Mouse (Mus musculus): ENCODE data around the gene Tmem18.

Tmem18 gene

GRCm38 (mm10) chr12:30584356-30584740 is at the start of gene Tmem18:
TSS of gene Tmem18 (plus strand) at chr12:30584426.
- peak; percentile 84 for DNase-seq (ENCODE audit: low spot score in 2 of 2)

DNA sequence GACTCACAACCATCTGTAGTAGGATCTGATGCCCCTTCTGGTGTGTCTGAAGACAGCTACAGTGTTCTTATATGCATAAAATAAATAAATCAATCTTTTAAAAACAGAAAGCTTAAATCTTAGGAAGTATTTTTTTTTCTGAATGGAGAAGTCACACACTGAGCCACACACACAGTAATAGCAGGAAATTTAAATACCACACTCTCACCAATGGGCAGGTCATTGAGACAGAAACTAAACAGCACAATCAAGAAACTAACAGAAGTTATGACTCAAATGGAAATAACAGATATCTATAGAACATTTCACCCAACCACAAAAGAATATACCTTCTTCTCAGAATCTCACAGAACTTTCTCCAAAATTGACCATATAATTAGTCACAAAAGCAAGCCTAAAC is 26.9 kb upstream of the Tmem18 start:
- no peak for DNase-seq (ENCODE audit: low spot score in 2 of 2)

DNA sequence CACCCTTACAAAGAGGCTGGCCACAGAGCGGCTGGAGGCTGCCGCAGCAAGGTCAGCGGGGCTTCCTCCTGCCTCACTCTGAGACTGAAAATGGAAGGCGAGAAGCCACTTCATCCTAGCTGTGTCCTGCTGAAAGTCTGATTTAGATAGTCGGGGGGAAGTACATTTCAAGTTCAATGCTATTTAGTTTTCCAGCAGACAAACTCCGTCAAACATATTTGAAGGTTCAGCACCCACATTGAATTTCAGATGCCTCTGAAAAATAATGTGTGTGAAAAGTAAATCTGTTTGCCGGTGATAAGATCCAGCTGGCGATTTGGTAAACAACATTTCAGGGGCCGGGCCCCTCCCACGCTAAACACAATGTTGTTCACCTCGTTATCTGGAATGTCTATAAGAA is 22.8 kb upstream of the Tmem18 start:
- DNase-seq (ENCODE audit: low spot score in 2 of 2) = no peak

DNA sequence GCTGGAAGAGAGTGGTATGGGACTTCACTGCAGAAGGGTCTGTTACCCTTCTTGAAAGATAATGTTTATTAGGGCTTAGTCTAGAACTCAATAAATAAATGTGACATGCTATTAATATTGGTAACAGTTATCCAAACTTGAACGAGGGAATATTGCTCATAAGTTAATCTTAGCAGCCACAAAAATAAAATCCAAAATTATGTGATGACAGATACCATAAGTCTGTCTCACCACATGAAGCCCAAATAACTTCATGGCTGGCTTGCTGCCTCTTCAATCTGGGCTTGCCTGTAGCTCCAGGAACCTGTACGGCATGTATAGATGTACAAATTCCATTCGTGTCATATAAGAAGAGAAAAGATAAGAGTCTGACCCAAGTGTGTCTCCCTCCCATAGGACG is 12.2 kb upstream of the Tmem18 start:
- no peak for DNase-seq (ENCODE audit: low spot score in 2 of 2)

- no peak for DNase-seq (ENCODE audit: low spot score in 2 of 2)
Measured at GRCm38 (mm10) chr12:30575952-30576351, 8.3 kb upstream of the Tmem18 start.

DNA sequence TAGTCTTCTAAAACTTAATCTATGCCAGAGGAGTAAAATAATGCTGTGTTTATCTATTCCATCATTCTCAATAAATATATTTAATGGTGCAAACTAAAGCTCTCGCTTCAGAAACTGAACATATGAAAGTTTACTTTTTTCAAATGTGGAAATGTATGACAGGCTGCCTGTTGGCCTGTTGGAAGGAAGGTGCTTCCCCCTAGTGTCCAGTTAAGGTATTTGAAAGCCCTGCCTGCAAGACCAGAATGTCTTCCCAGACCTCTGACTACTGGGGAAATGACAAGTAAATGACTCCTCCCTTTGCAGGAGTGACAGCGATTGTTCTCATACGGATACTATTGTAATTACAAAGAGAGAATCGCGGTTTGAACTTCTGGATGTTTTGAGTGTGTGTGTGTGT is 6.2 kb upstream of the Tmem18 start:
- no peak for DNase-seq (ENCODE audit: low spot score in 2 of 2)

DNA sequence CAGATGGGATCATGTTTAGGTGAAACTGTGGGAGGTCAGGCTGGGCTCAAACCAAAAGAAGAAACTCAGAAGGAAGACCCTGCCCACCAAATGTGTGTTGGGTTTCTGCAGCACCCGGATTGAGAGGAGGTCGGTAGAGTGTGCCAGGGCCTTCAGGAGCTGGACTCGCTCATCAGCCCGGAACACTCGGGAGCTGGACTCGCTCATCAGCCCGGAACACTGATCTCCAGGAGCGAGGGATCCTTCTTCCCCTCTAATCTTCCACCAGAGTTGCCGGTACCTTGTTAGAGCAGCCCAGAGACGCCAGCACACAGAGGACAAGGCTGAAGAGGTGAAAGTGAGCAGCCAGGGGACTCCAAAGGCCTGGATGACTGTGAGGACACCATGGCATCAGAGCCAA is 2.9 kb upstream of the Tmem18 start:
- peak in 1 of 2 experiments; percentile 15 for DNase-seq (ENCODE audit: low spot score in 2 of 2)

- DNase-seq (ENCODE audit: low spot score in 2 of 2) = peak in 1 of 2 experiments; percentile 33
Measured at GRCm38 (mm10) chr12:30583586-30584355, 455 bp upstream of the Tmem18 start.

DNA sequence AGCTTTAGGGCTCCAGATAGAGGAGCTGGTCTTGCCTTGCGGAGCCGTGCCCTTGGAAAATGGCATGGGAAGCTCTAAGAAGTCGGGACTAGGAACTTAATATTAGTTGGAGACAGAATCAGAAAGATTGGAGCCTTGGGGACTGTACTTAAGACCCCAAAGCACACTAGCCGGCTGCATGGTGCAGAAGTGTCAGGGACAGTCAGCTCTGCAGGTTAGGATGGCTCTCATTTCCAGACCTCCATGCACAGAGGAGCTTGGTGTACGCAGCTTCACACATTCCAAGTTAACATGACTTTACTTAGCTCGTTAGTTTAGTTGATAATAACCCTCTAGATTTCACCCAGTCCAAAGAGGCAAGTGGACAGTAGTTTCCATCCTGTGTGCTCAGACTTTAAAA is 637 bp downstream of the Tmem18 start:
- no peak for DNase-seq (ENCODE audit: low spot score in 2 of 2)

GRCm38 (mm10) chr12:30591832-30592231 is 7.6 kb downstream of the Tmem18 start:
- DNase-seq (ENCODE audit: low spot score in 2 of 2) = no peak

GRCm38 (mm10) chr12:30596818-30597407 is 12.7 kb downstream of the Tmem18 start:
- peak in 1 of 2 experiments; percentile 36 for DNase-seq (ENCODE audit: low spot score in 2 of 2)

- no peak for DNase-seq (ENCODE audit: low spot score in 2 of 2)
Measured at GRCm38 (mm10) chr12:30598955-30599354, 14.7 kb downstream of the Tmem18 start.

DNA sequence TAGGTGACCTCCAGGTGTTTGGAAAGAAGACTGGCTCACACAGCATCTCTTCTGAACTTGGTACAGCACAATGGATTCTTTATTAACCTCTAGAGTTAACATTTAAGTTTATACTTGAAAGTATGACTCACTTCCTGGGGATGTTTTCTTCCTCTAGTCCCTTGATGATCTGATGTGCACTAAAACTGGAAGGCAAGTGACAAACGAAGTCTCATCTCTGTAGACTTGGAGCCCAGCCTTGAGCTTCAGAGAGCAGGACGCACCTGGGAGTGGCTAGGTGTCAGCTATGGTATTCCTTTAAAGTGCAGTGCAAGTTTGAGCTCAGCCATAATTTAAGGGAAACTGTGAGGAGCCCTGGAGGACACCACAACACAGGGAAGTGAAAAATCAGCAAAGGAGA is 15.2 kb downstream of the Tmem18 start:
- no peak for DNase-seq (ENCODE audit: low spot score in 2 of 2)

DNA sequence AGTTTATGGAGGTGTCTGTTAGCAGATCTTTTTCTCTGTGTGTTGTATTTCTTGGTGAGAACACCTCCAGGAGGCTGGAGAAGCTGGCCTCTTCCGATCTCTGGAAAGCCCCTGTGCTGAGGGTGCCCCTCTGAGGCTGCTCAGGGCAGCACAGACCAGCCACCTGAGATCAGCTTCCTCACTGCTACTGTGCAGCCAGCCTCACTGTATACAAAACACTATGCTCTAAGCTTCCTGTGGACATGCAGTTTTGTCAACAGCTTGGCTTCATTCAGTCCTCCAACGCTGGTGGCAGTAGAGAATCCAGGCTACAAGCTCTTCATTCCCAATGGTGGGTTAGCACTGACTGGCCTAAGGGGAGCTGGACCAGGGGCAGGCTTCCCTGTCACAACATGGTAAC is 15.8 kb downstream of the Tmem18 start:
- DNase-seq (ENCODE audit: low spot score in 2 of 2) = no peak

DNA sequence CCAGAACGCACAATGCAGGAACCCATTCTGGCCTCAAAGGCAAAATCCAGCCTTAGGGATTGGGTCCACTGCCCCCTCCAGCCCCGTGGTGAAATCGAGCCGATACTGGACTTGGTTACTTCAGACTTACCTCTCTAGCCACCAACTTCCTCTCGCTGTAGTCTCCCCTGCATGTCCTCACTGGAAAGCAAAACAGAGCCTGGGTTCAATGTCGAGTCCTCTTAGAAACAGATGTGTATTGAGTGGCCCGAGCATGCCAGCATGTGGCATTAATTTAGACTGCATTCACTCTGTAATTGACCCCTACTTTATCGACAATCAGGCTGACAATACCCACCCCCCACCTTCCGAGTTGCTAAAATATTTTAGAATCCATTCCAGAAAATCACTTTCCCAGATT is 19.8 kb downstream of the Tmem18 start:
- DNase-seq (ENCODE audit: low spot score in 2 of 2) = no peak

GRCm38 (mm10) chr12:30604876-30605275 is 20.6 kb downstream of the Tmem18 start:
- no peak for DNase-seq (ENCODE audit: low spot score in 2 of 2)

DNA sequence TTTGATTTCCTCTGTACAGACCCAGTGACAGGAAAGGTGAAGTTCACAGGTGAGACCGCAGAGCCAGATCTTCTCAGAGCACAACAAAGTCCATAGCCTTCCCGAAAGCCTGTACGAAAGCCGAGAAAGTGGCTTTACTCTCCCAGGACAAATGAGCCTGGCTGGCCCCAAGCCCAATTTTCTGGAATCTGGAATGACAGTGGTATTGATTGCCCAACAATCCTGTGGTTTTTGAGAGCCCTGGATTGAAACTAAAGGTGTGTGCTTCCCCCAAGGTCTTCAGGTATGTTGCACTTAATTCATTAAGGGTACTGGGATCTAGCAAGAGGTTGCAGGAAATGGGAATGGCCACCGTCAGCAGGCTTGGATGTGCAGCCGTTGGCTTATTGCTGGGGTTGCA is 21.7 kb downstream of the Tmem18 start:
- no peak for DNase-seq (ENCODE audit: low spot score in 2 of 2)

DNA sequence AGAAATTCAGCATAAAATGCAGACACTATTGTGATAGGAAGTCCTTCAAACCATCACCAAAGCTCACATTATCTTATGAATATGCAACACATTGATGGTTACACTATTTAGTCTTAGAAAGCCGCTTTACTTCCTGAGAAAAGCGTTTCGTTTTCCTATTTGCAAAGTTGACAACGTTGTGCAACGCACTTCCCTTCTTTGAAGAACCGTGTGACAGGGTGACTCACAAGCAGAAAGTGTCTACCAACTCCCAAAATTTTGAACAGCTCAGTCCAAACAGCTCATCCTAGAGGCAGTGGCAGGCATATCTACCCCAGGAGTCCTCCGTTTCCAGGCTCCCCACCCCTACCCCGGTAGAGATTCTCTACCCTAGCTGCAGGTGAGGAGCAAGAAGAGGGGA is 22.5 kb downstream of the Tmem18 start:
- no peak for DNase-seq (ENCODE audit: low spot score in 2 of 2)

- peak in 1 of 2 experiments; percentile 38 for DNase-seq (ENCODE audit: low spot score in 2 of 2)
Measured at GRCm38 (mm10) chr12:30618425-30618824, 34.2 kb downstream of the Tmem18 start.

DNA sequence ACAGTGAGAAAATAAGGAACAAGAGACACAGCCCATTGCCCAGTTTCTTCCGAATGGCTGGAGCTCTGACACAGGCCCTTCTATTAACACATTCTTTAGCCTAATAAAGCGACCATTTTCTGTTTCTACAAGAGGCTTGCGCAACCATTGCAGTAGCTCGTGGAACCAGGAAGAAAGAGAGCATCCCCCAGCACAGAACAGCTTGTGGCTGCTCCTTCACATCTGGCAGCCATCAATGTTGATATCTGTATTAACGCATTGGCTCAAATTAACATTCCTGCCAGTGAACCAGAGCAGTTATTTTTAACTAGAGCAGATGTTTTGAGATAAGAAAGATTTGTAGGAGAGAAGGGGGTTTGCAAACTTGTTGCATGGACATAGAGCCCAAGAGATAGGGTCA is 44.2 kb downstream of the Tmem18 start:
- no peak for DNase-seq (ENCODE audit: low spot score in 2 of 2)

DNA sequence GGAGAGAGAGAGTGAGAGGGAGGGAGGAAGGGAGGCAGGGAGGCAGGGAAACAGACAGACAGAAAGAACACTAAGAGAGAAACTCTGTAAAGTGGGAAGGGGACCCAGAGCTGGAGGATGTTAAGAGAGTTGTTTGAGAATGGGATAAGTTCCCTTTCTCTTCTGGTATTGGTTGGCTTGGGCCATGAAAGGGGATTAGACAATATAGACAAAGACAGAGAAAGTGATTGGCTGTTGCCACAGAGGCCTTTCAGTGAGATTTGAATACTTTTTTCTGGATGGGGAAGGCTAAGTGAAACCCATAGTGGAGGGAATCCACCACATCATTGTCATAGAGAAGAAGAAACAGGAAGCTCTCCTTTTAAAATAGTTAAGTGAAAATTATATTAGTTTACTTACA is 50.3 kb downstream of the Tmem18 start:
- DNase-seq (ENCODE audit: low spot score in 2 of 2) = no peak
